Mouse (Mus musculus) forebrain, embryonic 11.5 days (tissue): ENCODE measurements around the gene Sap30. TPM values are rescaled to one million over a fixed set of nuclear protein-coding genes. Genes with fewer than 3 reads are reported as not detected.

Source experiments
- ATAC-seq: fragments of 200-750 bp; cut with Nextera tagmentation; replicated peaks from 2 replicates; pipeline ENCODE4 v1.8.0; 2017; ENCODE audit warnings: moderate TSS enrichment; ENCODE audit not compliant: low FRiP score
- DNase-seq: peaks from one replicate; pipeline ENCODE4 v3.0.0-alpha.2; 2017; ENCODE audit warnings: low spot score
- H3K27ac ChIP-seq: fragments of 300-500 bp; sonication (generic); 2 replicates; pipeline ENCODE4 v1.5.1; 2014; ENCODE audit warnings: low read depth, low read length
- H3K27me3 ChIP-seq: fragments of 300-500 bp; sonication (generic); 2 replicates; pipeline ENCODE4 v1.6.1; 2014; ENCODE audit warnings: mild to moderate bottlenecking, low read length, mixed read lengths; ENCODE audit not compliant: control insufficient read depth, insufficient read depth
- H3K36me3 ChIP-seq: fragments of 300-500 bp; sonication (generic); 2 replicates; pipeline ENCODE4 v1.6.1; 2014; ENCODE audit warnings: mild to moderate bottlenecking, low read length, moderate library complexity, mixed read lengths; ENCODE audit not compliant: control insufficient read depth, insufficient read depth
- H3K4me1 ChIP-seq: fragments of 300-500 bp; sonication (generic); replicated peaks from 2 replicates; pipeline ENCODE4 v1.6.1; 2014; ENCODE audit warnings: low read length, mixed read lengths; ENCODE audit not compliant: control insufficient read depth, insufficient read depth
- H3K4me2 ChIP-seq: fragments of 300-500 bp; sonication (generic); 2 replicates; pipeline ENCODE4 v1.6.1; 2014; ENCODE audit warnings: low read depth, mild to moderate bottlenecking, low read length, moderate library complexity, mixed read lengths; ENCODE audit not compliant: severe bottlenecking
- H3K4me3 ChIP-seq: fragments of 300-500 bp; sonication (generic); 2 replicates; pipeline ENCODE4 v1.5.1; 2014; ENCODE audit warnings: low read depth, low read length
- H3K9ac ChIP-seq: fragments of 300-500 bp; sonication (generic); 2 replicates; pipeline ENCODE4 v1.6.1; 2014; ENCODE audit warnings: low read length
- H3K9me3 ChIP-seq: fragments of 300-500 bp; sonication (generic); 2 replicates; pipeline ENCODE4 v1.6.1; 2016; ENCODE audit warnings: low read length, mixed read lengths; ENCODE audit not compliant: control insufficient read depth
- WGBS: fragments of 180-500 bp; shearing (Covaris S2); extraction: QIAGEN DNeasy Blood & Tissue Kit; methylation state at CpG from one replicate; pipeline ENCODE4 v1.1.7; 2014; 5-methylcytosine and 5-hydroxymethylcytosine counted together
- polyA plus RNA-seq: library from polyadenylated mRNA; unstranded; fragments of >200 nt; fragmentation: Nextera tagmentation; extraction: Ambion mirVana; gene quantifications from 2 replicates; pipeline ENCODE4 v1.2.1, GENCODE M21; 2014

The Sap30 gene
- 131 and 140 TPM in 2 replicates for polyA plus RNA-seq

GRCm38 (mm10) chr8:57487441-57488155, at the start of gene Sap30:
Gene Sap30 (minus strand): TSS chr8:57487860.
- Histone ChIP-seq H3K27ac (peak within 1 kb of the TSS; percentile 92), H3K4me3 (peak within 1 kb of the TSS; percentile 93), H3K27me3 (no peaks in the 10 kb centered on the region), H3K9me3 (no peaks in the 10 kb centered on the region), H3K9ac (peak within 1 kb of the TSS; percentile 92), H3K36me3 (no peaks in the 10 kb centered on the region), H3K4me1 (no peaks in the 10 kb centered on the region), H3K4me2 (peak within 1 kb of the TSS; percentile 81)
- peak; percentile 99 for DNase-seq
- 1% methylated on average over 64 of the region's 66 CpGs for WGBS
- ATAC-seq, result peak; percentile 96

- 94% methylated on average over 6 of the region's 6 CpGs for WGBS
These were observed 48.5 kb upstream of the Sap30 start for GRCm38 (mm10) chr8:57536167-57536566.

GRCm38 (mm10) chr8:57534495-57534894, 46.8 kb upstream of the Sap30 start:
- Histone ChIP-seq H3K27me3 (no peaks in the 10 kb centered on the region), H3K4me1 (no peaks in the 10 kb centered on the region), H3K4me3 (no peak overlapping the region), H3K36me3 (no peaks in the 10 kb centered on the region), H3K4me2 (no peak overlapping the region), H3K27ac (no peak overlapping the region), H3K9me3 (no peaks in the 10 kb centered on the region), H3K9ac (no peak overlapping the region)
- ATAC-seq, result no peak
- WGBS, result 82% methylated on average over 4 of the region's 4 CpGs
- DNase-seq, result no peak

More at GRCm38 (mm10) chr8:57536167-57536566, 48.5 kb upstream of the Sap30 start:
- DNase-seq (no peak), ATAC-seq (no peak)
- Histone ChIP-seq H3K9me3 (no peaks in the 10 kb centered on the region), H3K4me3 (no peak overlapping the region), H3K4me2 (no peak overlapping the region), H3K9ac (no peak overlapping the region), H3K27ac (no peak overlapping the region), H3K4me1 (no peaks in the 10 kb centered on the region), H3K36me3 (no peaks in the 10 kb centered on the region), H3K27me3 (no peaks in the 10 kb centered on the region)

GRCm38 (mm10) chr8:57533106-57533505, 45.4 kb upstream of the Sap30 start:
- no peak overlapping the region for H3K4me3 ChIP-seq
- H3K27me3 ChIP-seq, result no peaks in the 10 kb centered on the region
- no peaks in the 10 kb centered on the region for H3K36me3 ChIP-seq
- H3K9ac ChIP-seq, result no peak overlapping the region
- 91% methylated on average over 4 of the region's 4 CpGs for WGBS
- no peak for DNase-seq
- H3K4me1 ChIP-seq, result no peaks in the 10 kb centered on the region
- ATAC-seq, result no peak
- no peaks in the 10 kb centered on the region for H3K9me3 ChIP-seq
- H3K4me2 ChIP-seq, result no peak overlapping the region
- H3K27ac ChIP-seq, result no peak overlapping the region

GRCm38 (mm10) chr8:57532223-57532622, 44.6 kb upstream of the Sap30 start:
- no peak overlapping the region for H3K9ac ChIP-seq
- H3K4me2 ChIP-seq, result no peak overlapping the region
- H3K4me1 ChIP-seq, result no peaks in the 10 kb centered on the region
- H3K4me3 ChIP-seq, result no peak overlapping the region
- no peak overlapping the region for H3K27ac ChIP-seq
- WGBS, result 60% methylated on average over 2 of the region's 2 CpGs
- H3K9me3 ChIP-seq, result no peaks in the 10 kb centered on the region
- no peak; the same call in 1 of the 2 replicates for ATAC-seq
- H3K36me3 ChIP-seq, result no peaks in the 10 kb centered on the region
- H3K27me3 ChIP-seq, result no peaks in the 10 kb centered on the region
- no peak for DNase-seq

DNA sequence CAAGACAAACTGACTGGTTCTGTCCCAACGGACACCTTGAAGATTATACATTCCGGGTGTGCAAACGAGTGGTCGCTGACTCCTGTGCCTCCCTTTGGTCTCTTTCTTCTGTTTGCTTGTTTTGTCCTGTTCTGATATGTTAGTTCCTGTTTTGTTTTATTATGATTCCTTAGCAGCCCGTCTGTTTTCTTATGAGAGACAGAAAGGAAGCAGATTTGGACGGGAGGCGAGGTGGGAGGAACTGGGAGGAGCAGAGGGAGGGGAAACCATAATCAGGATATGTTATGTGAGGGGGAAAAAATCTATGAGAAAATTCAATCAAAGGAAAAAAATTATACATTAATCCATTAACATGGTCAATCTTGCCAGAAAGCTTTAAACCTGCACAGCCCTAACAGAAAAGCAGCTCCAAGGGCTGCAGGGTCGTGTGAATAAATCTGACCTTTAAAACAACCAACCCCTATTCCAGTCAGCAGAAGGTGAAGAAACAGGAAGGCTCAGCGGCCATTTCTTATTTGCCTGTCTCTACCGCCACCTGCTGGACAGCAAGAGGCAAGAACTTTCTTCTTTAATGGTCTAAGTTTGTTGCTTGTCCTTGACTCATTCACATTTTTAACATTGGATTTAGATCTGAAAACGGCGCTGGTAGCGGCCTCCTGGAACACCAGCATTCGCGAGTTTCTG, 43.1 kb upstream of the Sap30 start:
- no peaks in the 10 kb centered on the region for H3K36me3 ChIP-seq
- no peaks in the 10 kb centered on the region for H3K9me3 ChIP-seq
- H3K4me3 ChIP-seq, result no peak overlapping the region
- H3K4me2 ChIP-seq, result no peak overlapping the region
- no peaks in the 10 kb centered on the region for H3K4me1 ChIP-seq
- DNase-seq, result peak; percentile 86
- H3K27me3 ChIP-seq, result no peaks in the 10 kb centered on the region
- ATAC-seq, result peak; percentile 34; the same call in 1 of the 2 replicates
- 32% methylated on average over 15 of the region's 15 CpGs for WGBS
- no peak overlapping the region for H3K9ac ChIP-seq
- H3K27ac ChIP-seq, result no peak overlapping the region

DNA sequence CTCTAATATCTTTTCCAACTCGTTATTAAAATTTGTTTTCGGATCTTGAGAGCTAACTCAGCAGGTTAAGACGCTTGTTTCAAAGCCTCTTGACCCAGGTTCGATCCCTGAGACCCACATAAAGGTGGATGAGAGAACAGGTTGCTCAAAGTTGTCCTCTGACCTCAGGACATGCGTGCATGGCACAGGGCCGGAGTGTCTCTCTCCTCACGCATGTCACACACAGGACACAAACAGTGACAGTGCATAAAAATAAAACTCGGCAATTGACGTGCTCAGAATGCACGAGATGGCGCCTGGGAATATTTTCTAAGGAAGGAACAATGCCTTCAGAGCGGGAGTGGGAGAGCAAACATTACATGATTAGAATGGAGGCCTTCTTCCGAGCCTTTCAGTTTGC, 42.6 kb upstream of the Sap30 start:
- H3K9ac ChIP-seq, result no peak overlapping the region

DNA sequence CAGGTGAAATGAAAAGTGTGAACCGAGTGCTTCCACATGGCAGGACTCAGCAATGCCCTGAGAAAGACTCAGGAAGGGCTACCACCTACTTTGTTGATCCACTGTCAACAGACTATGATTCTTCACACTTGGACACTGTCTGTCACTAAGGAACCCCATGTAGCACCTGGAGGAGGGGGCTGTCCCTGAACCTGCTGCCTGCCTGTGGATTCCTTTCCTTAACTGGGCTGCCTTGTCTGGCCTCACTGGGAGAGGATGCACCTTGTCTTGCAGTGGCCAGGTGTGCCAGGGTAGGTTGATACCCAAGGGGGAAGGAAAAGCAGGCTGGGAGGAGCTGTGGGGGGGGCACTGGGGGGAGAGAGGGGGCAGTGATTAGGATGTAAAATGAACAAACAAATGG, 40.4 kb upstream of the Sap30 start:
- no peak overlapping the region for H3K27ac ChIP-seq
- no peaks in the 10 kb centered on the region for H3K27me3 ChIP-seq
- no peak for ATAC-seq
- no peaks in the 10 kb centered on the region for H3K9me3 ChIP-seq
- no peaks in the 10 kb centered on the region for H3K4me1 ChIP-seq
- DNase-seq, result no peak
- H3K9ac ChIP-seq, result no peak overlapping the region
- no peak overlapping the region for H3K4me3 ChIP-seq
- H3K4me2 ChIP-seq, result no peak overlapping the region
- no peaks in the 10 kb centered on the region for H3K36me3 ChIP-seq
- 95% methylated on average over 1 of the region's 1 CpGs for WGBS

More for the DNA sequence above, 42.6 kb upstream of the Sap30 start:
- Histone ChIP-seq H3K36me3 (no peaks in the 10 kb centered on the region), H3K4me1 (no peaks in the 10 kb centered on the region), H3K27me3 (no peaks in the 10 kb centered on the region), H3K27ac (no peak overlapping the region), H3K4me2 (no peak overlapping the region), H3K9me3 (no peaks in the 10 kb centered on the region), H3K4me3 (no peak overlapping the region)
- WGBS, result 90% methylated on average over 13 of the region's 13 CpGs
- no peak for DNase-seq
- ATAC-seq, result no peak; the same call in 1 of the 2 replicates
